Mouse (Mus musculus) hindbrain, embryonic 16.5 days (tissue): Measurements from ENCODE around the gene Tmem161a. TPM values are rescaled to one million over a fixed set of nuclear protein-coding genes. Genes with fewer than 3 reads are reported as not detected.

Source experiments
- ATAC-seq: fragments of 200-750 bp; cut with Nextera tagmentation; 2 replicates; pipeline ENCODE4 v1.8.0; 2017; ENCODE audit warnings: moderate TSS enrichment, moderate library complexity
- H3K27ac ChIP-seq: fragments of 300-500 bp; sonication (generic); 2 replicates; pipeline ENCODE4 v1.5.1; 2014; ENCODE audit warnings: low read depth, mild to moderate bottlenecking, control low read depth, low read length, moderate library complexity
- H3K27me3 ChIP-seq: fragments of 300-500 bp; sonication (generic); replicated peaks from 2 replicates; pipeline ENCODE4 v1.6.1; 2014; ENCODE audit warnings: low read length; ENCODE audit not compliant: control insufficient read depth, insufficient read depth
- H3K36me3 ChIP-seq: fragments of 300-500 bp; sonication (generic); 2 replicates; pipeline ENCODE4 v1.6.1; 2014; ENCODE audit warnings: mild to moderate bottlenecking, low read length, moderate library complexity, mixed read lengths; ENCODE audit not compliant: control insufficient read depth, insufficient read depth
- H3K4me1 ChIP-seq: fragments of 300-500 bp; sonication (generic); 2 replicates; pipeline ENCODE4 v1.6.1; 2014; ENCODE audit warnings: low read depth, low read length; ENCODE audit not compliant: control insufficient read depth, insufficient read depth
- H3K4me2 ChIP-seq: fragments of 300-500 bp; sonication (generic); 2 replicates; pipeline ENCODE4 v1.6.1; 2014; ENCODE audit warnings: mild to moderate bottlenecking, low read length, control low read depth, moderate library complexity
- H3K4me3 ChIP-seq: fragments of 300-500 bp; sonication (generic); 2 replicates; pipeline ENCODE4 v1.5.1; 2014; ENCODE audit warnings: mild to moderate bottlenecking, low read length, control low read depth, moderate library complexity
- H3K9ac ChIP-seq: fragments of 300-500 bp; sonication (generic); 2 replicates; pipeline ENCODE4 v1.6.1; 2014; ENCODE audit warnings: low read depth, mild to moderate bottlenecking, control low read depth, low read length, moderate library complexity
- H3K9me3 ChIP-seq: fragments of 300-500 bp; sonication (generic); 2 replicates; pipeline ENCODE4 v1.6.1; 2014; ENCODE audit warnings: mild to moderate bottlenecking, low read length, moderate library complexity; ENCODE audit not compliant: control insufficient read depth
- WGBS: fragments of 180-500 bp; shearing (Covaris S2); extraction: QIAGEN DNeasy Blood & Tissue Kit; methylation state at CpG from one replicate; pipeline ENCODE4 v1.1.7; 2014; 5-methylcytosine and 5-hydroxymethylcytosine counted together
- polyA plus RNA-seq: library from polyadenylated mRNA; unstranded; fragments of >200 nt; fragmentation: Nextera tagmentation; extraction: Ambion mirVana; gene quantifications from 2 replicates; pipeline ENCODE4 v1.2.1, GENCODE M21; 2015

Tmem161a gene
- polyA plus RNA-seq, 1 experiment from 2014 or later: 57.4 TPM

- Histone ChIP-seq H3K36me3 (peaks cover 7% of the 10 kb centered on the region), H3K4me3 (no peak overlapping the region), H3K27ac (no peak overlapping the region), H3K4me1 (peaks cover 3% of the 10 kb centered on the region), H3K4me2 (no peak overlapping the region), H3K27me3 (no peaks in the 10 kb centered on the region), H3K9ac (no peak overlapping the region), H3K9me3 (no peaks in the 10 kb centered on the region)
- WGBS: 86% methylated on average over 7 of the region's 7 CpGs
- ATAC-seq: no peak
Measured at GRCm38 (mm10) chr8:70174079-70174478, 1.9 kb downstream of the Tmem161a start.

- peaks cover 7% of the 10 kb centered on the region for H3K36me3 ChIP-seq
- no peak overlapping the region for H3K4me3 ChIP-seq
- H3K4me2 ChIP-seq: no peak overlapping the region
- no peak for ATAC-seq
- no peak overlapping the region for H3K27ac ChIP-seq
- no peaks in the 10 kb centered on the region for H3K9me3 ChIP-seq
- WGBS: 94% methylated on average over 2 of the region's 2 CpGs
- no peak overlapping the region for H3K9ac ChIP-seq
- H3K4me1 ChIP-seq: no peaks in the 10 kb centered on the region; the same call in 1 of the 2 replicates
- no peaks in the 10 kb centered on the region for H3K27me3 ChIP-seq
Measured at GRCm38 (mm10) chr8:70178231-70178630, 6.1 kb downstream of the Tmem161a start.

- Histone ChIP-seq H3K9me3 (no peaks in the 10 kb centered on the region), H3K9ac (no peak overlapping the region), H3K27ac (no peak overlapping the region), H3K4me3 (no peak overlapping the region), H3K4me1 (no peaks in the 10 kb centered on the region), H3K27me3 (no peaks in the 10 kb centered on the region), H3K36me3 (peaks cover 7% of the 10 kb centered on the region), H3K4me2 (no peak overlapping the region)
- no peak for ATAC-seq
- WGBS: 96% methylated on average over 4 of the region's 4 CpGs
Measured at GRCm38 (mm10) chr8:70179082-70179481, 6.9 kb downstream of the Tmem161a start.

GRCm38 (mm10) chr8:70181212-70181902, 9.2 kb downstream of the Tmem161a start:
- 90% methylated on average over 16 of the region's 16 CpGs for WGBS

GRCm38 (mm10) chr8:70181903-70182252, 9.7 kb downstream of the Tmem161a start:
- Histone ChIP-seq H3K27me3 (no peaks in the 10 kb centered on the region), H3K36me3 (peaks cover 7% of the 10 kb centered on the region), H3K4me3 (no peak overlapping the region), H3K27ac (no peak overlapping the region), H3K4me2 (no peak overlapping the region), H3K4me1 (no peaks in the 10 kb centered on the region), H3K9ac (no peak overlapping the region), H3K9me3 (no peaks in the 10 kb centered on the region)
- WGBS: 69% methylated on average over 2 of the region's 2 CpGs
- ATAC-seq: no peak

More at GRCm38 (mm10) chr8:70181212-70181902, 9.2 kb downstream of the Tmem161a start:
- Histone ChIP-seq H3K4me2 (no peak overlapping the region), H3K36me3 (peaks cover 7% of the 10 kb centered on the region), H3K27me3 (no peaks in the 10 kb centered on the region), H3K9me3 (no peaks in the 10 kb centered on the region), H3K27ac (no peak overlapping the region), H3K4me1 (no peaks in the 10 kb centered on the region), H3K4me3 (no peak overlapping the region), H3K9ac (no peak overlapping the region)
- ATAC-seq: no peak

GRCm38 (mm10) chr8:70183194-70183593, 11.0 kb downstream of the Tmem161a start:
- H3K27ac ChIP-seq: no peak overlapping the region
- H3K36me3 ChIP-seq: peaks cover 2% of the 10 kb centered on the region; the same call in 1 of the 2 replicates
- ATAC-seq: no peak
- H3K4me1 ChIP-seq: no peaks in the 10 kb centered on the region
- H3K4me2 ChIP-seq: no peak overlapping the region
- no peaks in the 10 kb centered on the region for H3K27me3 ChIP-seq
- WGBS: 88% methylated on average over 4 of the region's 4 CpGs
- H3K9me3 ChIP-seq: no peaks in the 10 kb centered on the region
- no peak overlapping the region for H3K4me3 ChIP-seq
- no peak overlapping the region for H3K9ac ChIP-seq

GRCm38 (mm10) chr8:70188707-70189106, 16.6 kb downstream of the Tmem161a start:
- no peaks in the 10 kb centered on the region for H3K27me3 ChIP-seq
- H3K27ac ChIP-seq: no peak overlapping the region
- H3K4me1 ChIP-seq: no peaks in the 10 kb centered on the region
- WGBS: 73% methylated on average over 7 of the region's 7 CpGs
- no peak overlapping the region for H3K9ac ChIP-seq
- no peaks in the 10 kb centered on the region; the same call in none of the 2 replicates for H3K36me3 ChIP-seq
- no peaks in the 10 kb centered on the region for H3K9me3 ChIP-seq
- ATAC-seq: no peak
- no peak overlapping the region for H3K4me2 ChIP-seq
- no peak overlapping the region for H3K4me3 ChIP-seq

- Histone ChIP-seq H3K9ac (no peak overlapping the region), H3K9me3 (no peaks in the 10 kb centered on the region), H3K27me3 (no peaks in the 10 kb centered on the region), H3K4me2 (no peak overlapping the region), H3K4me1 (no peaks in the 10 kb centered on the region; the same call in 1 of the 2 replicates), H3K4me3 (no peak overlapping the region), H3K36me3 (no peaks in the 10 kb centered on the region; the same call in none of the 2 replicates), H3K27ac (no peak overlapping the region)
- ATAC-seq: no peak
- WGBS: 64% methylated on average over 5 of the region's 5 CpGs
Measured at GRCm38 (mm10) chr8:70193238-70193637, 21.1 kb downstream of the Tmem161a start.

GRCm38 (mm10) chr8:70194191-70194590, 22.0 kb downstream of the Tmem161a start:
- Histone ChIP-seq H3K4me1 (no peaks in the 10 kb centered on the region; the same call in 1 of the 2 replicates), H3K9me3 (no peaks in the 10 kb centered on the region), H3K9ac (no peak overlapping the region), H3K27me3 (no peaks in the 10 kb centered on the region), H3K27ac (no peak overlapping the region), H3K36me3 (no peaks in the 10 kb centered on the region), H3K4me2 (no peak overlapping the region), H3K4me3 (no peak overlapping the region)
- no peak for ATAC-seq
- WGBS: 93% methylated on average over 3 of the region's 3 CpGs
